Mouse (Mus musculus) kidney, adult 2 months (tissue): ENCODE measurements around the gene 1500015O10Rik.

ENCODE experiments used
- CTCF ChIP-seq: fragments of 200-500 bp; conservative IDR thresholded peaks from 2 replicates; pipeline ENCODE4 v1.5.1; 2011; ENCODE audit warnings: low read depth, mild to moderate bottlenecking, control low read depth, low read length, moderate library complexity, mixed read lengths; ENCODE audit not compliant: insufficient read depth, insufficient read length
- POLR2A ChIP-seq: fragments of 200-500 bp; IDR thresholded peaks from one replicate; pipeline ENCODE4 v1.6.1; 2011; ENCODE audit warnings: low read depth, low read length, control low read depth

GRCm38 (mm10) chr1:43694076-43694475 is 36.3 kb upstream of the 1500015O10Rik start:
- TF ChIP-seq CTCF (no peak), POLR2A (no peak)
